Mouse (Mus musculus): ENCODE measurements at regions not wholly inside any gene's neighbourhood (a gene's known extent, or its start where the extent isn't known, plus 50 kb on each side); places are given as distances from the start of the nearest gene placed in this dataset.

DNA sequence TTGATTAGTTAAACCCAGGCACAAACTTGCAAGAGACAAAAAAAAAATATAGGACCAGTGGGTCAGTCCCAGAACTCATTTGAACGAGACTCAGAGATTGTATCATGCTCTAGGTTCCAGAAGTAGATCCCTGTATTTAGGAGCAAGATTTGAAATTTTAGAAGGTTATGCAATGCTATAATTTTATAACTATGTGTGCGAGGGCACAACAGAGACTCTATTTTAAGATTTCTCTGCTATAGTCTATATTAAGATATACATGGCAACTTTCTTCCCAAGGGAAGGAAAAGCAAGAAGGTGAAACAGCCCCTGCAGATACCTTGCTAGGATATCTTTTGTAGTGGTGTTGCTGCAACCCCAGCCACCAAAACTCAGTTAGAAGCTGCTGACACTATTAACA is 55.7 kb downstream of the Otor start:
- no peak for DNase-seq (ENCODE audit: low read depth, low spot score)

DNA sequence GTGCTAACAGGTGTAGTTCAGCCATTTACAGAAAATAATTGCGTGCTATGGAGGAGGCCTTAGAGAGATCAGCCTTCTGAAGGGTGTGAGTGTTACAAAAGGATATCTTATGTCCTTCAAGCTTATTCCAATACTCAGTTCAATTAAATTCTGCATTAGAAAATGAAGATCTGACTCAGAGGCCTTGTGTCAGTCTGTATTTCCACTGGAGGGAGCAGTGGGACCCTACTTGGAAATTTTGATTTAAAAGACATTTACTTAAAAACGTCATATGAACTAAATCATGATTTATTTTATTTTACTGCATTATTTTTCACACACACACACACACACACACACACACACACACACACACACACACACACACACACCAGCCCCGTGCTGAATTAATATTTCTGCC is 70.9 kb downstream of the Otor start:
- DNase-seq (ENCODE audit: low read depth, low spot score), result no peak

DNA sequence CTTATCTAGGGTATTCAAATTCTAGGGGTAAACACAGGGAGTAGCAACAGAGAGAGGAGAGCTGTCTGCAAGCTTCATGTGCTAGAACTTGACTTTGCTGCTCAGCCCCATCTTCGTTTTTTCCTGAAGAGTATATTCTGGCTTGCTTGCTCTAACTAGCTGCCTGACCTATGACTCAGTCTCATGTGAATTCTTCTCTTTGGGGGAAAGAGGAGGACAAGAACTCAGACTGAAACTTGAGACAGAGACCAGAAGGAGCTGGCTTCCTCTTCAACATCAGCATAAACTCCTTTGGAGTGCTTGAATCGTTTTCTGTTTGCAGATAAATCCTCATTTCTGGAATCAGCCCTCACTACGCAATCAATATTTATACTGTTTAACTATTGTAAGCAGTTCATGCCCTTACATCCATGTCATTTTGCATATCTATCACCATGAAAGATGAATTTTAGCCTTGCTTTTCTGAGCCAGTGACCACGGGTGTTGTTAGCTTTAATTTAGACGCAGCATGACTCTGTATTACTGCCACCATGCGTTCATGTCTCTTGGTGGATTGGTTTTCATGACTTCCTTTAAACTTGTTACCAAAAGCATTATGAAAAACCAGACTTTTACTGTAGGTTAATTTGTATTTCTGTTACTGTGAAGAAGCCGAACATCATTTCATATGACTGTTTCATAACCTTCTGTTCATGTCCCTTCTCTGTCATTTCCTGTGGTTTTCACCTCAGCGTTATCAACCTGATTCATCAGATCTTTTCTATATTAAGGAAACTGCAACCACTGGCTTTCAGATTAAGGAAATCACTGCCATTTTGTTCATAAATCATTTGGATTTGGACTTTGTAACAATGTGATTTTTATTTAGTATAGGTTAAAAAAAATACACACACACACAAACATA is 86.1 kb downstream of the Otor start:
- DNase-seq (ENCODE audit: low read depth, low spot score), result no peak

DNA sequence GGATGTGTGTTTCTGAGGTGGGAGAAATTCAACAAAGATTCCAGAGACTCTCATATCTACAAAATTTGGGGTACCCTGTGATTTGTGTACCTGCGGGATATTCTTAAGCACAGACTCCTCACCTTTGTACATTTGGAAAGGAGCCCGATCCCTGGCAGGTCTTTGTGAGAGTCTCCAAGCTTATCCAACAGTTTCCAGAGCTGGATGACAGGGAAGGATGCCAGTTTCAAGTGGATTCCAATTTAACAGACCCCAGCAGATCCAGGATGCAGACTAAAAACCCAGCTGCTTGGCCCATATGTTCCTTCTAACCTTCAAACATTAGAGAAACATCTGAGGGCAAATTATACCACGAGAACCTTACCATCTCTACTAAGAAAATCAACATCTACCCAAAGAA is 88.5 kb downstream of the Otor start:
- no peak for DNase-seq (ENCODE audit: low read depth, low spot score)

DNA sequence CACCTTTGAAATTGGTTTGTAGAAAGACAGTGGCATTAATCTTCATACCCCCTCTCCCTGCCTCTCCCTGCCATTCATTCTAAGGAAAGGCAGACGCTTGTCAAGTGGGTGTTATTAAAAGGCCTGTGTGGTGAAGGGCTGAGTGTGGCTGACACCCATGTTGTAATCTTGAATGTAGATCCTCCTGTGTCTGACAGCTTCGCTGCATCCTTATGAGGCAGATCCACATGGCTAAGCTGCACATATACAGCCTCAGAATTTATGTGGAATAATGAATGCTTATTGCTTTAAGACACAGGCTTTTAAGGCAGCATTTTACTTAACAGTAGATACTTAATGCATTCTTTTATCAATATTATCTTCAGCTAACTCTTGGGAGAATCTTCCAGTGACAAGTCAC is 92.4 kb downstream of the Otor start:
- DNase-seq (ENCODE audit: low read depth, low spot score), result no peak

DNA sequence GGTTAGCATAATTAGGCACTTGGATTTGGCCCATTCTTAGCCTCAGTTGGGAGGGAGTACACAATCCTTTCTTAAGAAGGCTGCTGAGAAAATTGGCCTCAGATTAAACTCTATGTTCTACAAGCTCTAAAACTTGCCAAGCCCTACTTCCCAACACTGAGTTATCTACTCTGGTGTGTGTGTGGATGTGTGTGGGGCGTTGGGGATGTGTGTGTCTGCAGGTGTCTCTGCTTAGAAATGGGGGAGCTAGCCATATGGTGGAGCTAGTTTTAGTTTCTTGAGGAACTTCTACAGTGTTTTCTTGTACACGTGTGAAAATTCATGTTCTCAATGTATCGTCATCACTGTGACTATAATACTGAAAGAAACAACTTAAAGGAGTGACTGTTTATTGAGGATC is 106.3 kb downstream of the Otor start:
- no peak for DNase-seq (ENCODE audit: low read depth, low spot score)

DNA sequence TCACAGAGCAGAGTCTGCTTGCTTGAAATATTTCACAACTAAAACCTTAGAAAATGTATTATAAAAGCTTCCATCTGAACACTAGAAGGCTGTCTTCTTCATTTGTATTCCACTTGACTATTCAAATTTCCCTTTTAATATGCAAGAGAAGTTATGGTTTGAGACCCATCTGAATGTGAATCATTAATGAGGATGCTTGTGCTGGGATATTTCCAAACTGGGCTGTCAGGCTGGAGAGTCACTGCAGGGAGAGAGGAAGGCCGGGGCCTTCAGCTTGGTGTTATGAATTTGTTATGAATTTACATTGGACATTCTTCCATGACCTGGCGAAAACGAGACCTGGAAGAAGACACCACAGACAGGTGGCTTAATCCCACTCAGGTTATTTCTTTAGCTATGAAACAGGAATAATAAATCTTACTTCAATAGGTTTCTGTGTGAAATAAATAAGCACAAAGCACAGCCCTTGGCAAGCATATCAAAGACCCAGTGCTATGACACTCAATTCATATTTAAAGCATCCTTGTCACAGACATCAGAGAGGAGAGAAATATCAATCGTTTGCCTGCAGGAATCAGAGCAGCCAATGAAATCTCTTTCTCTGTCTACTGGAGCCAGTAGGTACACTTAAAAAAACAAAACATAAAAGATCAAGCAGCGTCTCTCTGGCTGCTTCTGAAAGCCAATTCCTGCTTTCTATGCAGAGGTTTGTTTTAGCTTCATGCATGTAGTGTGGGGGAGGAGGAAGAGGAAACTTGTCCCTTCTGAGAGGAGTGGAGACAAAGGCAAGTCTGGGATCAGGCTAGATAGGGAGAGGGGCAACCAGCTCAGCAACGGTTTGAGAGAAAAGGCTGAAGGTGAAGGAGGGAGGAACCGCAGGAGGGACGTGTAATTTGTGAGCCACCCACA is 114.2 kb downstream of the Otor start:
- DNase-seq (ENCODE audit: low read depth, low spot score), result no peak

DNA sequence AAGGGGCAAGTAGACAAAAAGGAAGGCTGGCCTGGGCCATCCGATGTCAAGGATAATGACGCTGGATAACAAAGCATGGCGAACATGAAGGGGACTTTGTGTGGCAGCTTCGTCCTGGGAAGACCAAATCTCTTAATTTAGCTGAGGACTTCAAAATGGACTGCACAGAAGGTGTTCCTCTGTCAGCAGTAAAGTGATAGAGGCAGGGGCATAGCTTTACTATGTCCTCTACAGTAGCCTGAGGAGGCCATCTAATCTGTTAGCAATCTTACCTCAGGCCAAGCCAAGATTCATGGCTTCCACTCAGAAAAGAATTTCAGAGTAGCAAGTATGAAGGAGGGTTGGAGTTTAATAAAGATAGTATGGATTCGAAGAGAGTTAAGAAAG is 114.9 kb downstream of the Otor start:
- no peak for DNase-seq (ENCODE audit: low read depth, low spot score)

DNA sequence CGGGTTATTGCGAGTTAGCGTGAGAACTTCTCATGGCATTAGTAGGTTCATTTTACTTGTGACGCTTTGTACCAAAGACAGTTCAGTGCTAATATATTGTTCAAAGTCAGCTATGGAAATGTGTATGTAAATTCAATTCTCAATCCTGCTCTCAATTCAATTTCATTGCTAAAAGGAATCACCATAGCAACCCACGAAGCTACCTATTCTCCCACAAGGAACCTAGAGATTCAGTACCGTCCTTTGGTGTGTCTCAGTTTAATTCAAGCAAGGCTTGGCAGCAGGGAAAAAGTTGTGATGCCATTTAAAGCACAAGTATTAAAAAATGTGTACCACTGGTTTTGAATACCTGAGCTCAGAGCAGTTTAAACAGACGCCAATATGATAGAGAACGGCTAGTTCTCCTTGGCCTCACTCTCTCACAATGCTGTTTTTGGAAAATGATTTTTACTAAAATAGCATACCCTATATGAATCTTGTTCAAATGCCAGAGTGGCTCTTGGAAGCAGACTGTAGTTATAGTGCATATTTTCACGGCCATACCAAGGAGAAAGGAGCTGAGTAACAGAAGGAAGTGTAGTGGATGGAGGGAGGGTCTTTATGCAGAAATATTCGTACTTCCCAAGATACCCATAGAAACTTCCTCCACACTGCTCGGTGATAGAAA is 121.4 kb downstream of the Otor start:
- DNase-seq (ENCODE audit: low read depth, low spot score), result no peak

DNA sequence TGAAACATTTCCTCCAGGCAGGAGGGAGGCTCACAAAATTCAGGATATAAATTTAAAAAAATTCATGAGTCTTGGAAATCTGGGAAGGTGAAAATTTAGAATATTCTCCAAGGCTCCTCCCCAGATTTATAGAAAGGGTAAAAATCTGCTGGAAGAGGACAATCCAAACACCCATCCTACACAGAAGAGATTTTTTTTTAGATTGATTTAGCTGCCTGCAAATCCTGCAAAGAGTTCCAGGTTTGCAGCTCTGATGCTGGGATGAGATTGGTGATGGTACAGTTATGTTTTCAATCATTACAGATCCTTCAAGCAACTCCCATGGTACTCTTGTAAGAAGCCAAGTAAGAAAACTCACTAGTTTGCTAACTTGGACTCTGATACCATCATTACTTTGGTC is 127.8 kb downstream of the Otor start:
- no peak for DNase-seq (ENCODE audit: low read depth, low spot score)

DNA sequence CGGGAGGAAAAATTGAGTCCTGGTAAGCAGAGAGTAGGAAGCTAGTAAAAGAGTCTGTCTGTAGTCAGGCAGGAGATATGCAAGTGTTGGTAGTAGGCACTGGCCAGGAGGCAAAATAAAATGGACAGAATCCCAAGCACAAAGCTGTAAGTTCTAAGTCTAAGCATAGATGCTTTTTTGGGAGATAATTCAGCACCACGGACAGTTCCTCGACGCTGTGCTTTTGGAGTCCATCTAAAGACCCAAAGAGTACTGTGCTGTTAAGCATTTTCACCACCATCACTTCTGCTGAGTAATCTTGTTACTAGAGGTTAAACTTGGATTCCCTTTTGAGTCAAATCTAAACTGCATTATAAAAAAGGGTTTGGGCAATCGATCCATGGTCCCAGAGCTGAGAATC is 128.9 kb downstream of the Otor start:
- DNase-seq (ENCODE audit: low read depth, low spot score), result peak; percentile 81

DNA sequence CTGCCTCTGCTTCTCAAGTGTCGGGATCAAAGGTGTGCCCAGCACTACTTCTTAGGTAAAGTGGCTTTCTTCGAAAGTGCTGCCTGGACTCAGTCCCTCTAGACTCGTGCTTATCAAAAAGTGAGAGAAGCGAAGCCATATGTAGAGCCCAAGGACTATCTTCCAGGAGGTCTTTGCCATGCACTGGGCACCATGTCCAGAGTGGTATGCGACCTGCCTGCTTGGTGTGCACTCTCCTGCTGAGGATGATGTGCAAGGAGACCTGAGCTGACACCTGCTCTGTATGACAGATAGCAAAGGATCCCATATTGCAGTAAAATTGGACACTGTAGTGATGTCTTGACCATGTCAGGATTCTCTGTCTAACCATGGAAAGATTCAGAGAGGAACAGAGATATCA is 139.0 kb downstream of the Otor start:
- DNase-seq (ENCODE audit: low read depth, low spot score), result no peak

DNA sequence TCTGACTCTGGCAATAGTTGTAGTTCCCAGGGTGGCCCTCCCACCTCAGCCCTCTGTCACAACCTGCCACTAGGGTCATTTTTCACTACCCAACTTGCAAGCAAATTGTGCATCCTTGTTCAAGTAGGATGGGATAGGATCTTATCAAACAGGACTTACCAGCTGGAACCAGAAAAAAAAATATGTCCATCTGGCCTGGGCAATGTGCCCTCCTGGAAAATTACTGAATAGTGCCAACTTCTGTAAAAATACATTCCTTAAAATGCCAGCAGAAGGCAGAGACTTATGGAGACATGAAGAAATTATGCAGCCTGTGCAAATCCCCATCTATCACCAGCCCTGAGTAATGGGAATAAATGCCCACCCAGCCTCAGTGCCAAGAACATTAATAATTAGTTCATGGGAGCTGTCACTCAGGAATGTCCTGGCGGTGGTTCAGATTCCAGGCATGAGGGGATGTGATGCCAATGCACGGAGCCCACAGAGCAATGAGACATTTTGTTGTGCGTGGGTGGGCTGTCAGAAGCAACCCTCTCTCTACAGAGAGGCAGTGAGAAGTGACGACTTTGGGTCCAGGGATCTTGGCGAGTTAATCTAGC is 139.6 kb downstream of the Otor start:
- peak; percentile 2 for DNase-seq (ENCODE audit: low read depth, low spot score)

DNA sequence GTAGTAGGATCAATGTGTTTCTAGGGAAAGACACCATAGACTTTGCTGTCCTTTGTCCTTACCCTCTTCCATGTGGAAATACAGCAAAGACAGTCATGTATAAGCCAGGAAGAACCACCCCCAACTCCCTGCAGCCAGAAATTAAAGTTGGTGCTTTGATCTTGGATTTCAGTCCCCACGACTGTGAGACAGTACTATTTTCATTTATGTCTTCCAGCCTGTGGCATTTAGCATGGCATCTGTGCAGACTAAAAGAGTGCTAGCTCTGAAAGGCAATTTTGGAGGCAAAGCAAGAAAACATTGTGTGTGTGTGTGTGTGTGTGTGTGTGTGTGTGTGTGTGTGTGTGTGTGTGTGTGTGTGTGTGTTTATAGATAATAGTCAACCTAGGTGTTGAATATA is 144.1 kb downstream of the Otor start:
- no peak for DNase-seq (ENCODE audit: low read depth, low spot score)

DNA sequence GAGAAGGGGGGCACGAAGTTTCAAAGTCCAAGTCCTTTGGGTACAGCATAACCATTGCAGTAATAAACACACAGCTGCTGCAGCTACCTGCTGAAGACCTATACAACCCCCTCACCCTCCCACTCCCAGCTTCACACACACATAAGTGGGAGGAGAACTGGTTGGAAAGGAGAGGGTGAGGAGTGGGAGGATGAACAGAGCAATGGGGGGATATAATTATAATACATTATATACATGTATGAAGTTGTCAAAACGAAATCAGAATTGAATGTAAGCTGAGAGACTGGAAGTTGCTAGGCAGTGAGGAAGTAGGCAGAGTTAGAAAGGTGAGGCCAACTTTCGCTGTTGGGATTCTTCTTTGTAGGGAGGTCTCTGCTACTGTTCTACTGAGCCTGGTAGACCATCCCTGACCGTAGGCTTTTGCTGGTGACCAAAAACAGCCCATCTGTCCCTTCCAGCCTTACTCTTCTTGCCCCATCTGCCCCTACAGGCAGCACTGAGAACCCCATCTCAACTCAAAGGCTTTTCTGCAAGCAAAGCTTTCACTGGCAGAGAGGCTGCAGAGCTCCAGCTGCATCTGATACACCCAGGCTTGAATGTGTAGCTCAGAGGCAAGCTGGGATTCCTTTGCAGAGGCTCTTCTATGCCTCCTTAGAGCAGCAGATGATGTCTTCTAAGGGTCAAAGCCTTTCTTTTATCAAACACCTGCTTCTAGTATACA is 146.3 kb downstream of the Otor start:
- no peak for DNase-seq (ENCODE audit: low read depth, low spot score)

DNA sequence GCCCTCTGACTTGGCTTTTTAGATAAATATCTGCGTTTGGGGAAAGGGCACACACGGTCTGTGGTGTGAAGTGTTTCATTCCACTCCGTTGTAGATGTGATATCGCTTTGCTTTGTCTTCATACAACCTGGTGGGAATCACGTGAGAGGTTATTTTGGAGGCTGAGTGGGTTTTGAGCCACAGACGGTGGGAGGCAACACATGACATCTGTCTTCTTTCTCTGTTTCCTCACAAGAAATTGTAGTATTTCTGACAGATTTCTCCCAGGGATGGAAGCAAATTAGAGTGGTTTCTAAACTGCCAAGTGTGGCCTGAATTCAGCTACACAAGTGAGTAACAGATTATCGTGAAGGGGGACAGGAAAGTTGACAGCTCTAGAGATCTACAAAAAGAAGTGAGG is 155.5 kb downstream of the Otor start:
- DNase-seq (ENCODE audit: low read depth, low spot score), result no peak

DNA sequence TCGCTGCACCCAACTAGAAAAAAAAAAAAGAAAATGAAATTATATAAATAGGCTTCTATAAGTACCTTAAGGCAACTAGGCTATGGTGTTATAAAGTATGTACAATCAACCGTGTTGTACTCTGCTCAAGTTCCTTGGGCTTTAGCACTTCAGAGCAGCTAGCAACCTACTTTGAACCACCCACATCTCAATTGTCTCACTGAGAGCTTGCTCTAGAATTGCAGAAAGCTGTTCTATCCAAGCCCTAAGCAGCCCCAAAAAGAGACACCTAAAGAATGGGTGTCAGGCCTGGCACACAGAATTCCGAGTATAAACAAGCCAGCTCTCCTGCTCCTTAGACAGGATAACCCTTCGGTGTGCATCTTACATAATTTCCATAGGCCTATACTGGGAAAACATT is 162.0 kb downstream of the Otor start:
- no peak for DNase-seq (ENCODE audit: low read depth, low spot score)

DNA sequence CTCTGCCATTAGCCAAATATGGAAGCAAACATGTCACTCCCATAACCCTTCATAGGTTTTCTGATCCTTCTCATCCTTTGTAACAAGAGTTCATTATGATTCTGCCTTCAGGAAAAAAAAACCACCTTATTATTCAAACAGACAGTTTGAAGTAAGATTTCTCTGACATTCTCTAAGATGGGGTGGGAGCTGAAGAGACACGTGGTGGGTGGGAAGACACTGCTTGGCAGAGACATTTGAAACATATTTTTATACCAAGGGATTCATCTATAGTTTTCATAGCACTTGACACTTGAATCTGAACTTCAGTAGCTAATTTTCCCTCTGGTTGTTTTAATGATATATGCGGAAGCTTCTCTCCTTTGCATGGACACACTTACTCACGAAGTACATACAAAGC is 165.5 kb downstream of the Otor start:
- no peak for DNase-seq (ENCODE audit: low read depth, low spot score)

DNA sequence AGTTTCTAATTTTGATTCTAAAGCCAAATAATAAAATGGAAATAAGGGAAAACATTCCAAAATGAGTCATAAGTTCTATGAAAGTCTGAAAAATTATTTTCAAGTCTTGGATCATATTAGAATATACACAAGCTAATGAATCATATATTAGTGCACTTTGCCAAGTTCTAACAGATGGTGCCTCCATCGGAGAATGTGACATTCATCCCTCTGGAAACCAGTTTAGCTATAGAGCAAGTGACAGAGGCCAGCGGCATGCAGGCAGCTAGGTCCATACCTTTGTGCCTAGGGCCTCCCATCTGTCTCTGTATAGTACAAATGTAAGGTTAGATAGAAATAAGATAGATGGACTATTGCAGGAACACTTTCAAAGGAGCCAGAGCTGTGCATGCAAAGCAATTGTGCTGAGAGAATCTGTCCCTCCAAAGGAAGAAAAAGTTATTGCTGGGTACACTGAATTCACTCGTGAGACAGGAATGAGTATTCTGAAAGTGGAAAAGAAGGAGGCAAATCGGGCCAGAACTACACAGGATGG is 167.9 kb downstream of the Otor start:
- no peak for DNase-seq (ENCODE audit: low read depth, low spot score)

DNA sequence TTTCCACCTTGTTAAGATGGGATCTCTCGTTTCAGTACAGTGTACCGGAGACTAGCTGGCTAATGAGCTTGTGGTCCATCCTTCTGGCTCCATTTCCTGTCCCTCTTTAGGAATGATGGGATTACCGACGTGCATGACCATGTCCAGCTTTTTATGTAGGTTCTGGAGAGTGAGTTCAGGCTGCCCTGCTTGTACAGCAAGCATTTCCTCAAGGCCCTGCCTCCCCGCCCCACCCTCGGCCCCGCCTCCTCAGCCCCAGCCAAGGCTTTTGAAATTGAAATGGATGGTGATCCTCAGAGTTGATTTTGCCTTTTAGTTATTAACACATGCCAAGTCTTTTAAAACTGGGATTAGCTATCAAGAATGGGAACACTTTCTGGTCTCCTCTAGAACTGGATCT is 190.8 kb downstream of the Otor start:
- DNase-seq (ENCODE audit: low read depth, low spot score), result no peak

DNA sequence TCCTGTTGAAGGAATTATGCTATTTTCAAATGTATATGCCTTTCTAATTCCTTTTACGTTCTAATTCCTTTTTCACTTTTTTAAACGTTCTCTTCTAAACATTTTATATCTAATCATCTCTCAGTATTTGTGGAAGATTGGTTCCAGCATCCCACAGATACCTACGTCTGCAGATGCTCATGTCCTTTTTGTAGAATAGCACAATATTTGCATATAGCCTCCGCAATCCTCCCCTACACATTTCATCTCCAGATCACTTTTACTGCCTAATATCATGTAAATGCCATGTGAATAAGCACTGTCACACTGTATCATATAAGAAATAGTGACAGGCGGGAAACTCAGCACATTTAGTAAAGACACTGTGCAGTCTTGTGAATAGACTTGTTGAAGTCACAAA is 192.6 kb downstream of the Otor start:
- DNase-seq (ENCODE audit: low read depth, low spot score), result no peak

All from mesoderm, embryonic 11.5 days (tissue).